Mouse (Mus musculus): ENCODE measurements around the gene Gp1bb.

The Gp1bb gene

GRCm38 (mm10) chr16:18622019-18622418 is at the start of gene Gp1bb:
Gp1bb (minus strand) TSS chr16:18622403.
- DNase-seq: peak; percentile 41

GRCm38 (mm10) chr16:18669914-18670313 is 47.7 kb upstream of the Gp1bb start:
- DNase-seq: no peak

GRCm38 (mm10) chr16:18658597-18658996 is 36.4 kb upstream of the Gp1bb start:
- no peak for DNase-seq

- no peak for DNase-seq
Observed at GRCm38 (mm10) chr16:18655372-18656098, 33.3 kb upstream of the Gp1bb start.

GRCm38 (mm10) chr16:18653290-18654160 is 31.3 kb upstream of the Gp1bb start:
- DNase-seq: no peak

GRCm38 (mm10) chr16:18649126-18649525 is 26.9 kb upstream of the Gp1bb start:
- DNase-seq: no peak

GRCm38 (mm10) chr16:18645329-18645728 is 23.1 kb upstream of the Gp1bb start:
- DNase-seq: no peak

GRCm38 (mm10) chr16:18644485-18644884 is 22.3 kb upstream of the Gp1bb start:
- no peak for DNase-seq

- no peak for DNase-seq
Observed at GRCm38 (mm10) chr16:18643406-18643998, 21.3 kb upstream of the Gp1bb start.

- DNase-seq: no peak
Observed at GRCm38 (mm10) chr16:18642897-18643296, 20.7 kb upstream of the Gp1bb start.

- no peak for DNase-seq
Observed at GRCm38 (mm10) chr16:18642291-18642690, 20.1 kb upstream of the Gp1bb start.

- no peak for DNase-seq
Observed at GRCm38 (mm10) chr16:18639382-18639929, 17.3 kb upstream of the Gp1bb start.

GRCm38 (mm10) chr16:18638396-18638795 is 16.2 kb upstream of the Gp1bb start:
- DNase-seq: no peak

GRCm38 (mm10) chr16:18636804-18637203 is 14.6 kb upstream of the Gp1bb start:
- no peak for DNase-seq

- DNase-seq: no peak
Observed at GRCm38 (mm10) chr16:18636401-18636800, 14.2 kb upstream of the Gp1bb start.

- no peak for DNase-seq
Observed at GRCm38 (mm10) chr16:18633333-18633732, 11.1 kb upstream of the Gp1bb start.

GRCm38 (mm10) chr16:18632816-18633215 is 10.6 kb upstream of the Gp1bb start:
- no peak for DNase-seq

- no peak for DNase-seq
Observed at GRCm38 (mm10) chr16:18632059-18632458, 9.9 kb upstream of the Gp1bb start.

- no peak for DNase-seq
Observed at GRCm38 (mm10) chr16:18631141-18631540, 8.9 kb upstream of the Gp1bb start.

GRCm38 (mm10) chr16:18630291-18630690 is 8.1 kb upstream of the Gp1bb start:
- DNase-seq: no peak

- DNase-seq: peak; percentile 84
Observed at GRCm38 (mm10) chr16:18629390-18630231, 7.4 kb upstream of the Gp1bb start, which contains the start of gene Sept5. Sept5 (minus strand) TSS chr16:18629954.

- DNase-seq: peak; percentile 53
Observed at GRCm38 (mm10) chr16:18628948-18629340, 6.7 kb upstream of the Gp1bb start.

Measured in cerebellum, adult 11-12 months (tissue).